Mouse (Mus musculus) forebrain, embryonic 10.5 days (tissue): Measurements from ENCODE around the gene Tnfrsf9. TPM values are rescaled to one million over a fixed set of nuclear protein-coding genes. Genes with fewer than 3 reads are reported as not detected.

Experiments used
- DNase-seq: peaks from one replicate; pipeline ENCODE4 v3.0.0-alpha.2; 2017; ENCODE audit warnings: low spot score; ENCODE audit errors: extremely low spot score
- H3K27ac ChIP-seq: fragments of 300-500 bp; sonication (generic); 2 replicates; pipeline ENCODE4 v1.5.1; 2016; ENCODE audit warnings: mild to moderate bottlenecking
- H3K27me3 ChIP-seq: fragments of 300-500 bp; sonication (generic); 2 replicates; pipeline ENCODE4 v1.6.1; 2016; ENCODE audit warnings: mild to moderate bottlenecking; ENCODE audit not compliant: poor library complexity, severe bottlenecking
- H3K36me3 ChIP-seq: fragments of 300-500 bp; sonication (generic); replicated peaks from 2 replicates; pipeline ENCODE4 v1.6.1; 2016; ENCODE audit warnings: mild to moderate bottlenecking, moderate library complexity
- H3K4me1 ChIP-seq: fragments of 300-500 bp; sonication (generic); 2 replicates; pipeline ENCODE4 v1.6.1; 2016
- H3K4me3 ChIP-seq: fragments of 300-500 bp; sonication (generic); 2 replicates; pipeline ENCODE4 v1.5.1; 2016; ENCODE audit warnings: mild to moderate bottlenecking, moderate library complexity
- H3K9me3 ChIP-seq: fragments of 300-500 bp; sonication (generic); 2 replicates; pipeline ENCODE4 v1.6.1; 2016; ENCODE audit warnings: mild to moderate bottlenecking, moderate library complexity
- WGBS: fragments of 180-500 bp; shearing (Covaris S2); methylation state at CpG from one replicate; pipeline ENCODE4 v1.1.7; 2016; 5-methylcytosine and 5-hydroxymethylcytosine counted together
- polyA plus RNA-seq: library from polyadenylated mRNA; unstranded; fragments of >200 nt; fragmentation: Nextera tagmentation; extraction: Ambion mirVana; gene quantifications from 2 replicates; pipeline ENCODE4 v1.2.1, GENCODE M21; 2016

Gene Tnfrsf9
- polyA plus RNA-seq, 1 experiment from 2014 or later, result 0.32 TPM

DNA sequence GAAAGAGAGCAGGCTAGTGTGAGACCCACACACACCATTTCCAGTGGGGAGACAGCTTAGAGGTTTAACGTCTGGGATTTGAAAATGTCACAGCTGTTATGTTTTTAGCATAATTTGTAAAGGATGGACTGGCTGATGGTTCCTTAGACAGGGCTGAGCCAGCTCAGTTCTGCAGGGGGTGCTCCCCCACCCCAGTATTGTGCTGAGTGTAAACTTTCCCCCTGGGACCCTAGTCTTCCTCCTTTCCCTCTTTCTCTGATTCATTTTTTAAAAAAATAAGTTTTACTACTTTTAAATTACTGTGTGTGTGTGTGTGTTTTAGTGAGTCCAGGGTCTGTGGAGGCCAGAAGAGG lies 42.7 kb downstream of the Tnfrsf9 start:
- 76% methylated on average over 1 of the region's 1 CpGs for WGBS
- H3K27ac ChIP-seq, result no peak overlapping the region
- DNase-seq, result no peak

DNA sequence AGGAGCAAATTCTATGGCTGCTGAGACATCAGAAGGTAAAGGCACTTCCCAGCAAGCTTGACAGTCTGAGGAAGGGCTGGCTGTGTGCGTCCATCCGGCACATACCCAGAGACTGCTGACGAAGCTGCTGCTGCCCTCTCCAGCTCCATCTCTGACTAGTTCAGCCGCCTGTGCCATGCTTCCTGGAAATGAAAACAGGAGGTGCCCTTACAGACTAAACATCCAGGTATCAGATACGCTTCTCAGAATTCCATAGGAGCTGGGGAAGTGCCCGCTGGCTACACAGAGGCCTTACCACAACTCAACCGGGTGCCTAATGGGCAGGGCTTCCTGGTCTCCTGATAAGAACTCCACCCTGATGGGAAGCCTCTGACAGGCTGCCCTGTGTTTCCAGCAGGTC lies 44.2 kb downstream of the Tnfrsf9 start:
- 86% methylated on average over 7 of the region's 7 CpGs for whole genome bisulfite sequencing
- no peak overlapping the region for H3K4me3 ChIP-seq
- H3K36me3 ChIP-seq, result no peaks in the 10 kb centered on the region
- H3K27ac ChIP-seq, result no peak overlapping the region
- no peaks in the 10 kb centered on the region for H3K27me3 ChIP-seq
- H3K9me3 ChIP-seq, result no peaks in the 10 kb centered on the region
- no peak for DNase-seq
- H3K4me1 ChIP-seq, result no peaks in the 10 kb centered on the region

More for the DNA sequence above, 42.7 kb downstream of the Tnfrsf9 start:
- H3K36me3 ChIP-seq, result no peaks in the 10 kb centered on the region
- H3K4me1 ChIP-seq, result no peaks in the 10 kb centered on the region
- H3K9me3 ChIP-seq, result no peaks in the 10 kb centered on the region
- H3K4me3 ChIP-seq, result no peak overlapping the region
- no peaks in the 10 kb centered on the region for H3K27me3 ChIP-seq

DNA sequence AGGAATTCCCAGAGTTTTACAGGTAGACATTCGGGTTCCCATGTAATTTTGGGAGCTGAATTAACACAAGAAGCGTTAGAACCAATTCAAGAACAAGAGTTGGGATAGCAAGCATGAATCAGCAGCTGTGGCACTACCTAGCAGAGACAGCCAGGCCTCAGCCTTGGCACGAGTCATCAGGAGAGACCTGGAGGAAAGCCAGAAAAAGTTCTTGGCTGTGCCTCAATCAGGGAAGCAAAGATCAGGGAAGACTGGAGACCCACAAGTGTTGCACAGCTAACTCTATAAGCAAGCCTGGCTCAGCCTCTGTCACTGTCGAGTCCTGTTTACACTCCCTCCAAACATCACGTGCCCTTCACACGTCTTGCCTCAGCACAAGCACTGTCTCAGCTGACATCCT lies 47.9 kb downstream of the Tnfrsf9 start:
- Histone ChIP-seq H3K4me1 (peaks cover 5% of the 10 kb centered on the region), H3K4me3 (no peak overlapping the region), H3K9me3 (no peaks in the 10 kb centered on the region), H3K27me3 (no peaks in the 10 kb centered on the region), H3K36me3 (no peaks in the 10 kb centered on the region), H3K27ac (no peak overlapping the region)
- 79% methylated on average over 6 of the region's 6 CpGs for WGBS
- DNase-seq, result no peak

DNA sequence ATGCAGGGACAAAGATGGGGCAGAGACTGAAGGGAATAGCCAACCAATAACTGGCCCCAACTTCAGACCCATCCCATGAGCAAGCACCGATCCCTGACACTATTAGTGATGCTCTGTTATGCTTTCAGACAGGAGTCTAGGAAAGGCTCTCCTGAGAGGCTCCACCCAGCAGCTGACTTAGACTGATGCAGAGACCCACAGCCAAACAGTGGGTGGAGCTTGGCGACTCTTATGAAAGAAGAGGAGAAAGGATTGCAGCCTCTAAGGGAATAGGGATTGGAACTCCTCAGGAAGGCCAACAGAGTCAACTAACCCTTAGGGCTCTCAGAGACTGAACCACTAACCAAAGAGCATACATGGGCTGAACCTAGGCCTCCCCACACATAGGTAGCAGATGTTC lies 49.3 kb downstream of the Tnfrsf9 start:
- H3K27ac ChIP-seq, result no peak overlapping the region
- no peaks in the 10 kb centered on the region for H3K36me3 ChIP-seq
- no peaks in the 10 kb centered on the region for H3K9me3 ChIP-seq
- 72% methylated on average over 2 of the region's 2 CpGs for WGBS
- peaks cover 5% of the 10 kb centered on the region for H3K4me1 ChIP-seq
- DNase-seq, result no peak
- no peak overlapping the region for H3K4me3 ChIP-seq
- H3K27me3 ChIP-seq, result no peaks in the 10 kb centered on the region

DNA sequence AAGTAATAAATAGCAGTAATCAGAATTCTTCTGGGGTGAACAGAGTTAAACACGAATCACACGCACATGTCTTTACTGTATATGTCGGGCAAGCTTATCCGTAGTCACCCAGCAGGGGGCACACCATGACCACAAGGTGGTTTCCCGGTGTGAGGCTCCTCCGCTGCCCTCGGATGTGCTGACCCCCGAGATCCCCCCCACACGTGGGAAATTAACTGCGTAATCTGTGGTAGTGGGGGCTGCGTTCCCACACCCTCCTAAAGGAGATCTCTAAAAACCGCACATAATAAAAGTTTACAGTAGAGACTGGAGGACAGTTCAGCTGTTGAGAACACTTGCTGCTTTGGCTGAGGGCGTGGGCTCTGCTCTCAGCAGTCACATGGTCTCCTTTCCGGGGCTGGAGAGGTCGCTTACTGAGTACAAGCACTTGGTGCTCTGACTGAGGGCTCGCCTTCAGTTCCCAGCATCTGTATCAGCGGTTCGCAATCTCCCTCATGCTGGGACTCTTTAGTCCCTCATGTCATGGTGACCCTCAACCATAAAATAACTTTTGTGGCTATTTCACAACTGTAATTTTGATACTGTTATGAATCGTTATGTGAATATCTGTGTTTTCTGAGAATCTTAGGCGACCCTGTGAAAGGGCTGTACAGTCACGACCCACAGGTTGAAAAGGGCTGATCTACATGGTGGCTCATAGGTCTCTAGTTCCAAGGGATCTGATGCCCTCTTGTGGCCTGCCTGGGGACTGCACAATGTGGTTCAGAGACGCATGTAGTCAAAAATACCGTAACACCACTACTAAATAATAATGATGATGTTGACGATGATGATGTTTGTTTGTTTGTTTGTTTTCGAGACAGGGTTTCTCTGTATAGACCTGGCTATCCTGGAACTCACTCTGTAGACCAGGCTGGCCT lies 50.5 kb downstream of the Tnfrsf9 start:
- Histone ChIP-seq H3K27ac (no peak overlapping the region), H3K4me1 (peaks cover 5% of the 10 kb centered on the region), H3K9me3 (no peaks in the 10 kb centered on the region), H3K36me3 (no peaks in the 10 kb centered on the region), H3K27me3 (no peaks in the 10 kb centered on the region), H3K4me3 (peak overlapping the region; percentile 31)
- WGBS, result 17% methylated on average over 25 of the region's 25 CpGs
- DNase-seq, result peak; percentile 75

DNA sequence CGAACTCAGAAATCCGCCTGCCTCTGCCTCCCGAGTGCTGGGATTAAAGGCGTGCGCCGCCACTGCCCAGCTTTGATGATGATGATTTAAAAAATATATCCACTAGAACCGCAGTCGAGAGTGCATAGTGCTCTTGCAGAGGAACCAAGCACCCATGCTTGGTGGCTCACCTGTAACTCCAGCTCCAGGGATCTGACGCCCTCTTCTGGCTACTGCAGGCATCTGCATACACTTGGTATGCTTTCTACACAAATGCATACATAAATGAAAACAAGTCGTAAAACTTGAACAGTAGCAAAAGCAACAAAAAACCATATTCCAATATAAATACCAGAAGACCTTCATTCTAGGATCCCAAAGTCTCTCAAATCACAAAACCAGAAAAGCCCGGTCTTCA lies 51.2 kb downstream of the Tnfrsf9 start:
- H3K4me3 ChIP-seq, result no peak overlapping the region
- DNase-seq, result no peak
- no peaks in the 10 kb centered on the region for H3K36me3 ChIP-seq
- peaks cover 5% of the 10 kb centered on the region for H3K4me1 ChIP-seq
- H3K9me3 ChIP-seq, result no peaks in the 10 kb centered on the region
- 71% methylated on average over 11 of the region's 11 CpGs for WGBS
- no peak overlapping the region for H3K27ac ChIP-seq
- no peaks in the 10 kb centered on the region for H3K27me3 ChIP-seq

DNA sequence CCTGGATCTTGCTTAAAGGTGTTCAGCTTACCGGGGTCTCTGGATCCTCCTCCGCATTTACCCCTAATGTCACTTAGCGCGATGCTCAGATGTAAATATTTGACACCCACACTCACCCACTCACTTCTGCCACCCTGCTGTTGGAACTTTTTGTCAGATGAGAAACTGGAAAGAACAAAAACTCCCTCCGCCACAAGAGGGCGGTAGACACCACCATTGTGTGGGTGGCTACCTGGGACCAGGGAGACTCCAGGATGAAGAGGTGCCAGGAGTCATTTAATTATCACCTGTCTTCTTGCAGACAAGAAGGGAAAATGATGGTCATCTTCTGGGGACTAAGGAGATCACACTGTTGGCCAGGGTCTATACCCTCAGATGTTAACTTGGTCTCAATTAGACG lies 52.2 kb downstream of the Tnfrsf9 start:
- WGBS, result 22% methylated on average over 7 of the region's 7 CpGs

DNA sequence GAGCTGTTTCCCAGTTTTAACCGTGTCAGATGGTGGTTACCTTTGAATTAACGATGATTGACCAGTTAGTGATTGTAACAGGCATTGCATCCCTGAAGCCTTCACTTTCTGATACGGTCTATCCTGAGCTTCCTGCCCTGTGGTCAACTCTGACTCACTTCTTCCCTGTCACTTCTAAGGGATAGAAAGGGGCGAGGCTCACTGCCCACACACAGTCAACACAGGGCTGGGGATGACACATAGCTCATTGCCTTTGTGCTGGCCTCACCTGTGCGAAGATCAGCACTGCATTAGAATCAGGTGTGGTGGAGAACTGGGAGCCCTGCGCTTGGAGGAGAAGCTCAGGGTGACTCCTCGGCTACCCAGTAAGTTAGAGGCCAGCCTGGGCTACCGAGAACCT lies 54.6 kb downstream of the Tnfrsf9 start:
- H3K36me3 ChIP-seq, result no peaks in the 10 kb centered on the region
- no peak overlapping the region for H3K4me3 ChIP-seq
- no peaks in the 10 kb centered on the region for H3K9me3 ChIP-seq
- DNase-seq, result no peak
- no peaks in the 10 kb centered on the region for H3K27me3 ChIP-seq
- 90% methylated on average over 8 of the region's 8 CpGs for WGBS
- H3K27ac ChIP-seq, result no peak overlapping the region
- H3K4me1 ChIP-seq, result peaks cover 5% of the 10 kb centered on the region

More for the DNA sequence above, 52.2 kb downstream of the Tnfrsf9 start:
- Histone ChIP-seq H3K36me3 (no peaks in the 10 kb centered on the region), H3K27ac (no peak overlapping the region), H3K4me1 (peaks cover 5% of the 10 kb centered on the region), H3K27me3 (no peaks in the 10 kb centered on the region), H3K4me3 (no peak overlapping the region), H3K9me3 (no peaks in the 10 kb centered on the region)
- peak; percentile 44 for DNase-seq

DNA sequence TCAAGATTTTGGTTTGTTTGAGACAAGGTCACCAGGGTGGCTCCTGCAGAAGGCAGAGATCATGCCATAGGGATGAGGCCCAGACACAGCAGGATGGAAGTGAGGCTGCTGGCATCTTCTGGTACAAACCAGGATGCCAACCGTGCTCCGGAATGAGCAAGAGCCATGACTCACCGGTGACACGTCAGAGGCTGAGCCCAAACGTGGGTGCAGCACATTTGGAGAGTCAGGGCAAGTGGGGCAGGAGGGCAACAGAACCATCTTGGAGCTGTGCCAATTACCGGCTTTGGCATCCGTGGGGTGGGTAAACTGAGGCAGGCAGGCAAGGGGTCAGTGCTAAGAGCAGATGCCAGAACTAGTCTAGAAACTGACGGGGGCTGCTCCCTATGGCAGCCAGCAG lies 58.9 kb downstream of the Tnfrsf9 start:
- H3K36me3 ChIP-seq, result no peaks in the 10 kb centered on the region
- no peak for DNase-seq
- no peak overlapping the region for H3K27ac ChIP-seq
- WGBS, result 83% methylated on average over 8 of the region's 8 CpGs
- no peaks in the 10 kb centered on the region for H3K4me1 ChIP-seq
- H3K9me3 ChIP-seq, result no peaks in the 10 kb centered on the region
- no peaks in the 10 kb centered on the region for H3K27me3 ChIP-seq
- no peak overlapping the region for H3K4me3 ChIP-seq

DNA sequence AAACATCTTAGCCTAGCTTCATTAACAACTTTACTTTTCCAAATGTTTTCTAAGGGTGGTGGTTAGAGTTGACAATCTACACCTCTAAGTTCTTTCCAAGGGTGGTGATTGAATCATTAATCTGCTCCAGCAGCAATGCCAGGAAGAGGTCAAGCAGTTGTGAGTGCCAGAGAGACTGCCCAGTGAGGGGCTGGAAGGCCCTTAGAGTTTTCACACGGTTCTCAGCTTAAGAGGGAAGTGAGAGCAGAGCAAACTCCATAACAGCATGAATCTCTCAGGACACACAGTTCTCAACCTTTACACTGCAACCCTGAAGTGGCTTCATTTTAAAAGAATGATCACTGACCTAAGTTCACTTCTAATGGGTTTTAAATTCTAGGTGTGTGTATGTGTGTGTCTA lies 60.8 kb downstream of the Tnfrsf9 start:
- H3K36me3 ChIP-seq, result no peaks in the 10 kb centered on the region
- H3K4me1 ChIP-seq, result no peaks in the 10 kb centered on the region
- no peak overlapping the region for H3K4me3 ChIP-seq
- H3K27ac ChIP-seq, result no peak overlapping the region
- H3K9me3 ChIP-seq, result no peaks in the 10 kb centered on the region
- no peak for DNase-seq
- WGBS, result 38% methylated on average over 1 of the region's 1 CpGs
- no peaks in the 10 kb centered on the region for H3K27me3 ChIP-seq

DNA sequence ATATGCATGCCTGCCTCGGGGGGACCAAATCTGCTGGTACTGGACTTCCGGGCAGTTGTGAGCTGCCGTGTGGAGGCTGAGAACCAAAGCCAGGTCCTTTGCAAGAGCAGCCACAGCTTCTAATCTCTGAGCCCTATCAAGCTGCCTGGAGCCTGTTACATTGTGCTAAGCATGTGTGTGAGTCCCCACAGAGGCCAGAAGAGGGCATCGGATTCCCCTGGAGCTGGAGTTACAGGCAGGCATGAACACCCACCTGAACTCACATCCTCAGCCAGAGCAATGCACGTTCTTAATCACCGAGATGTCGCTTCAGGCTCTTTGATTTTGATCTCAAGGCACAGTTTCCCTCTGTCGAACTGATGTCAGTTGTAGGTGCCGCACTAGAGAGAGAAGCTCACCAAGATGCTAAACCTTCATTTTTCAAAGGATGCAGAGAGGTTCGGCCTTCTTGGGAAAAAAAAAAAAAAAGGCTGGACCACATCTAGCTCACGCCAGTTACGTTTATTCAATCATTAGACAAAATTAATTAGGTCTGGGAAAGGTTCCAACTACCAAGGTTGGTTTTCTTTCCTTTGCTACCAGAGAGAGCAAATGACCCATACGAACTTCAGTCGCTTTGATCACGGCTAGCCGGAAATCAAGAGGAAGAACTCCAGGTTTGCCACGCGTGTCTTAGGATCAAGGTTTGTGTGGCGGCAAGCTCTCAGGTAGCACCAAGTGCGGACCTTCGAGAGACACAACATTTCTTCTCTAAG lies 64.0 kb downstream of the Tnfrsf9 start:
- DNase-seq, result no peak
- Histone ChIP-seq H3K27ac (no peak overlapping the region), H3K4me1 (no peaks in the 10 kb centered on the region), H3K27me3 (no peaks in the 10 kb centered on the region), H3K4me3 (no peak overlapping the region), H3K36me3 (no peaks in the 10 kb centered on the region), H3K9me3 (no peaks in the 10 kb centered on the region)
- 93% methylated on average over 21 of the region's 21 CpGs for WGBS

DNA sequence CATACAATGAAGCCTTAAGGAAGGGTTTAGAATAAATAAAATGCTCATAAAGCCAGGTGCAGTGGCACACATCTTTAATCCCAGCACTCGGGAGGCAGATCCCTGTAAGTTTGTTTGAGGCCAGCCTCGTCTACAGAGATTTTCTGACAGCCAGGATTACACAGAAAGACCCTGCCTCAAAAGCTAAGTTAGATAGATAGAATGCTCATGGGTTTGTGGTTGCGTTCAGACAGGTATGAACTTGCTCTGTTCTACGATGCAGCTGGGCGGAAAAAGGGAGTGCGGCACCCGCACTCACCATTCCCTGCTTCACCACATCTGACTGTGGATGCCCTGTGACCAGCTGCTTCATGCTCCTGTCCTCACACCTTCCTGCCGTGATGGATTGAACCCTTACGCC lies 65.1 kb downstream of the Tnfrsf9 start:
- Histone ChIP-seq H3K4me3 (no peak overlapping the region), H3K9me3 (no peaks in the 10 kb centered on the region), H3K27me3 (no peaks in the 10 kb centered on the region), H3K27ac (no peak overlapping the region), H3K4me1 (no peaks in the 10 kb centered on the region), H3K36me3 (no peaks in the 10 kb centered on the region)
- 89% methylated on average over 9 of the region's 9 CpGs for WGBS
- no peak for DNase-seq

DNA sequence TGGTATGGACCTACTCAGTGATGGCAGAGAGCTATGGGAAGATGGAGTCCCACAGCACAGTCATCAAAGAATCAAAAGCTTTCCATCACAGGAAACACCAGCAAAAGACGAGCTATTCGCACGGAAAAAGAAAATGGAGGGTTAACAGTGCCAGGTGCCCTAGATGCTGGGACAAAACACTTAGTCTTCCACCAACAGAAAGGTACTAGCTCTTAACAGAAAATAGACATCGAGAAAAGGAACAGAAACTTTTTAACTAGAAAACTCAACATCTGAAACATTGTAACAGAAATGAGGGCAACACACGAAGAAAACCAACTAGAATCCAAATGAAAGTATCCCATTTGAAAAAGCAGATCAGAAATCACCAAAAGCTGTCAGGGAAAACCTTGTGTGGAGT lies 65.8 kb downstream of the Tnfrsf9 start:
- Histone ChIP-seq H3K4me3 (no peak overlapping the region), H3K36me3 (no peaks in the 10 kb centered on the region), H3K27me3 (no peaks in the 10 kb centered on the region), H3K27ac (no peak overlapping the region), H3K9me3 (no peaks in the 10 kb centered on the region), H3K4me1 (no peaks in the 10 kb centered on the region)
- no peak for DNase-seq
- 89% methylated on average over 5 of the region's 5 CpGs for WGBS
